In genomic region chr10:60215077-60215960, GRCm38 (mm10) we compare ENCODE assay signal across 11 mouse cellular contexts. TPM values are rescaled to one million over a fixed set of nuclear protein-coding genes. Genes with fewer than 3 reads are reported as not detected.
DNase-seq lines count a peak whose midpoint lies in the region; ATAC-seq and TF ChIP-seq lines count a peak whose summit lies in the region.
"Had no signal": no experiment of that assay in that cellular context is flagged by ENCODE, and none has a peak within 500 bp of the region (broad histone marks: within the 10 kb centered on the region; RNA-seq: fewer than 3 reads in every experiment).

No protein-coding gene starts in this region.

- H3K9ac ChIP-seq in embryonic facial prominence, embryonic 13.5 days, result no peak overlapping the region
- H3K9ac ChIP-seq in lung, embryonic 14.5 days, result 0 out of 2 replicates have a peak overlapping the region, but pooled peaks have one; percentile 25
- H3K9ac ChIP-seq: midbrain, embryonic 13.5 days had no signal

- H3K4me1 ChIP-seq in embryonic facial prominence, embryonic 13.5 days, result peaks cover 67% of the 10 kb centered on the region
- peaks cover 43% of the 10 kb centered on the region for H3K4me1 ChIP-seq in embryonic facial prominence, embryonic 10.5 days
- H3K4me1 ChIP-seq in lung, embryonic 14.5 days (ENCODE audit: insufficient read depth), result peaks cover 34% of the 10 kb centered on the region

- ATAC-seq in embryonic facial prominence, embryonic 13.5 days (ENCODE audit: insufficient number of reproducible peaks, insufficient read depth, low FRiP score, low TSS enrichment, low read depth), result no peak
- no peak for ATAC-seq in lung, embryonic 14.5 days (ENCODE audit: insufficient read depth)
- no peak for ATAC-seq in megakaryocyte-erythroid progenitor cell, adult 5-6 weeks (replicated peaks; ENCODE audit: low FRiP score, low TSS enrichment, poor library complexity, severe bottlenecking)
- ATAC-seq: midbrain, embryonic 13.5 days; Patski had no signal

- no peak for TF ChIP-seq CTCF in lung, embryonic 14.5 days (IDR thresholded peaks at IDR 0.05; ENCODE audit: low read depth)

- intact Hi-C loops in left cerebral cortex, postnatal 4 days (cut with DNase I), result no loop called here

- no peak overlapping the region for H3K4me2 ChIP-seq in embryonic facial prominence, embryonic 13.5 days
- H3K4me2 ChIP-seq in lung, embryonic 14.5 days, result 0 out of 2 replicates have a peak overlapping the region, but pooled peaks have one; percentile 8
- H3K4me2 ChIP-seq: midbrain, embryonic 13.5 days had no signal

- H3K27ac ChIP-seq in embryonic facial prominence, embryonic 13.5 days, result peak overlapping the region; percentile 22; the same call in 1 of the 2 replicates
- no peak overlapping the region for H3K27ac ChIP-seq in embryonic facial prominence, embryonic 10.5 days (replicated peaks)
- H3K27ac ChIP-seq in lung, embryonic 14.5 days (ENCODE audit: low read depth), result peak overlapping the region; percentile 5; the same call in 1 of the 2 replicates
- H3K27ac ChIP-seq: heart, embryonic 10.5 days; midbrain, embryonic 13.5 days had no signal

- H3K4me3 ChIP-seq in embryonic facial prominence, embryonic 13.5 days, result no peak overlapping the region
- no peak overlapping the region for H3K4me3 ChIP-seq in embryonic facial prominence, embryonic 10.5 days
- H3K4me3 ChIP-seq in lung, embryonic 14.5 days (ENCODE audit: low read depth, low read length), result no peak overlapping the region
- H3K4me3 ChIP-seq: heart, embryonic 10.5 days; midbrain, embryonic 13.5 days had no signal

- no peaks in the 10 kb centered on the region for H3K27me3 ChIP-seq in embryonic facial prominence, embryonic 13.5 days
- H3K27me3 ChIP-seq in embryonic facial prominence, embryonic 10.5 days (replicated peaks; ENCODE audit: low read depth, poor library complexity, severe bottlenecking), result peaks cover 51% of the 10 kb centered on the region
- no peaks in the 10 kb centered on the region for H3K27me3 ChIP-seq in lung, embryonic 14.5 days (ENCODE audit: insufficient read depth, low read length)
- H3K27me3 ChIP-seq: Patski had no signal

- DNase-seq in embryonic facial prominence, embryonic 10.5 days (ENCODE audit: low spot score), result no peak
- DNase-seq in lung, embryonic 14.5 days, result peak; percentile 58
- DNase-seq in lung, postnatal 25 days (ENCODE audit: low spot score), result no peak
- DNase-seq in left cerebral cortex, postnatal 4 days, result peak; percentile 66
- DNase-seq in right cerebral cortex, postnatal 25 days, result peak; percentile 56
- DNase-seq in ovary, adult 18-20 months (ENCODE audit: low spot score), result no peak

- no peaks in the 10 kb centered on the region for H3K36me3 ChIP-seq in embryonic facial prominence, embryonic 13.5 days
- H3K36me3 ChIP-seq in embryonic facial prominence, embryonic 10.5 days (replicated peaks), result no peaks in the 10 kb centered on the region
- no peaks in the 10 kb centered on the region for H3K36me3 ChIP-seq in lung, embryonic 14.5 days (ENCODE audit: insufficient read depth)
- H3K36me3 ChIP-seq: heart, embryonic 10.5 days; midbrain, embryonic 13.5 days had no signal

- H3K9me3 ChIP-seq in embryonic facial prominence, embryonic 13.5 days, result no peaks in the 10 kb centered on the region
- H3K9me3 ChIP-seq in embryonic facial prominence, embryonic 10.5 days, result no peaks in the 10 kb centered on the region
- H3K9me3 ChIP-seq in lung, embryonic 14.5 days (ENCODE audit: low read depth, low read length), result no peaks in the 10 kb centered on the region
- H3K9me3 ChIP-seq: heart, embryonic 10.5 days; midbrain, embryonic 13.5 days had no signal

- WGBS in embryonic facial prominence, embryonic 13.5 days, result 67% methylated on average over 14 of the region's 14 CpGs
- WGBS in embryonic facial prominence, embryonic 10.5 days, result 69% methylated on average over 14 of the region's 14 CpGs
- WGBS in lung, embryonic 14.5 days, result 42% methylated on average over 14 of the region's 14 CpGs

RNA-seq across cellular contexts. Expression of gene Chst3, which starts 3.7 kb away (rescaled TPM):
- 2.3 and 2.7 TPM in 2 replicates for polyA plus RNA-seq in embryonic facial prominence, embryonic 13.5 days (2015; fragmentation: Nextera tagmentation; extraction: Ambion mirVana)
- polyA plus RNA-seq in embryonic facial prominence, embryonic 10.5 days (2016; fragmentation: Nextera tagmentation; extraction: Ambion mirVana), result 1.8 and 1.9 TPM in 2 replicates
- 2.1 TPM in 2 replicates for polyA plus RNA-seq in lung, embryonic 14.5 days (2014; fragmentation: Nextera tagmentation; extraction: Ambion mirVana)
- total RNA-seq in left cerebral cortex, postnatal 4 days (2021), result 1 to 10 TPM; 2.6 to 2.8 TPM
- total RNA-seq in megakaryocyte-erythroid progenitor cell, adult 5-6 weeks (2014; fragmentation: Nextera tagmentation), result 0.40 and 5.4 TPM in 2 replicates
- total RNA-seq in megakaryocyte-erythroid progenitor cell, adult 5-6 weeks (2017), result 0.11 TPM in 1 of 2 replicates, not detected in the other

Comparison
In these comparisons a context has a peak if more than half of its experiments do, and no peak if none do; other contexts are left out.
1. DNase-seq: peak in lung, embryonic 14.5 days (single experiment), left cerebral cortex, postnatal 4 days (single experiment) and right cerebral cortex, postnatal 25 days (single experiment); none in embryonic facial prominence, embryonic 10.5 days (single experiment), lung, postnatal 25 days (single experiment) and ovary, adult 18-20 months (single experiment).